Mouse (Mus musculus) cerebellum, adult 2 months (tissue): Measurements from ENCODE around the gene Nkain4.

ENCODE experiments used
- CTCF ChIP-seq: fragments of 200-500 bp; IDR thresholded peaks from 2 replicates; pipeline ENCODE4 v1.5.1; 2011; ENCODE audit warnings: low read depth, mild to moderate bottlenecking, control low read depth, low read length, moderate library complexity, borderline replicate concordance; ENCODE audit not compliant: insufficient read depth
- POLR2A ChIP-seq: fragments of 200-500 bp; IDR thresholded peaks from 2 replicates; pipeline ENCODE4 v1.6.1; 2011; ENCODE audit warnings: low read length, control low read depth, borderline replicate concordance; ENCODE audit not compliant: insufficient read depth

GRCm38 (mm10) chr2:180889921-180890280, 64.6 kb downstream of the Nkain4 start:
- TF ChIP-seq POLR2A (no peak), CTCF (no peak)
